ENCODE assay signal across 9 mouse cellular contexts in genomic region chr7:24599211-24600067, GRCm38 (mm10). TPM values are rescaled to one million over a fixed set of nuclear protein-coding genes. Genes with fewer than 3 reads are reported as not detected.
DNase-seq lines count a peak whose midpoint lies in the region; ATAC-seq and TF ChIP-seq lines count a peak whose summit lies in the region.
"Had no signal": no experiment of that assay in that cellular context is flagged by ENCODE, and none has a peak within 500 bp of the region (broad histone marks: within the 10 kb centered on the region; RNA-seq: fewer than 3 reads in every experiment).

No protein-coding gene starts in this region.

- ATAC-seq in midbrain, embryonic 15.5 days (replicated peaks): 0 out of 2 replicates have a peak, but pooled peaks have one; percentile 19
- no peak for ATAC-seq in midbrain, embryonic 16.5 days

- no peak overlapping the region for H3K4me2 ChIP-seq in midbrain, embryonic 15.5 days
- H3K4me2 ChIP-seq in midbrain, embryonic 16.5 days (ENCODE audit: low read length): no peak overlapping the region
- H3K4me2 ChIP-seq: hindbrain, embryonic 15.5 days had no signal

- H3K27ac ChIP-seq in midbrain, embryonic 15.5 days: no peak overlapping the region
- H3K27ac ChIP-seq in midbrain, embryonic 16.5 days (ENCODE audit: low read length): no peak overlapping the region
- no peak overlapping the region for H3K27ac ChIP-seq in bone marrow, adult 2 months (ENCODE audit: control insufficient read depth, insufficient read depth, low read depth, low read length, poor library complexity)
- H3K27ac ChIP-seq: hindbrain, embryonic 15.5 days had no signal

- no peak overlapping the region for H3K4me3 ChIP-seq in midbrain, embryonic 15.5 days
- H3K4me3 ChIP-seq in midbrain, embryonic 16.5 days (ENCODE audit: low read depth, low read length): no peak overlapping the region
- no peak overlapping the region for H3K4me3 ChIP-seq in bone marrow, adult 2 months (replicated peaks; ENCODE audit: control insufficient read depth, low read depth, low read length)
- H3K4me3 ChIP-seq: hindbrain, embryonic 15.5 days had no signal

- 0 out of 2 replicates have a peak, but pooled peaks cover 6% of the 10 kb centered on the region for H3K27me3 ChIP-seq in midbrain, embryonic 15.5 days (replicated peaks)
- H3K27me3 ChIP-seq in midbrain, embryonic 16.5 days (ENCODE audit: control insufficient read depth, insufficient read depth, low read depth, low read length): peaks cover 5% of the 10 kb centered on the region; the same call in 1 of the 2 replicates
- no peaks in the 10 kb centered on the region for H3K27me3 ChIP-seq in splenic B cell, adult 2 months (ENCODE audit: control insufficient read depth, insufficient read depth, low read length, poor library complexity, severe bottlenecking)
- H3K27me3 ChIP-seq: hindbrain, embryonic 15.5 days had no signal

- no peaks in the 10 kb centered on the region for H3K36me3 ChIP-seq in midbrain, embryonic 15.5 days (replicated peaks)
- H3K36me3 ChIP-seq in midbrain, embryonic 16.5 days (ENCODE audit: control insufficient read depth, insufficient read depth, low read length): no peaks in the 10 kb centered on the region
- H3K36me3 ChIP-seq in splenic B cell, adult 2 months (ENCODE audit: control insufficient read depth, insufficient read depth, low read length, poor library complexity, severe bottlenecking): no peaks in the 10 kb centered on the region; the same call in 1 of the 2 replicates
- H3K36me3 ChIP-seq: hindbrain, embryonic 15.5 days had no signal

- no peak overlapping the region for H3K9ac ChIP-seq in midbrain, embryonic 15.5 days
- H3K9ac ChIP-seq in midbrain, embryonic 16.5 days (ENCODE audit: low read depth, low read length): no peak overlapping the region
- H3K9ac ChIP-seq: hindbrain, embryonic 15.5 days had no signal

- DNase-seq in gastrocnemius, adult 18-20 months (ENCODE audit: low spot score): peak; percentile 16
- no peak for DNase-seq in gastrocnemius, postnatal 36 days
- peak; percentile 45 for DNase-seq in splenic B cell, adult 2 months (ENCODE audit: low read depth, low spot score)
- DNase-seq in spleen, adult 12 weeks (ENCODE audit: low spot score): no peak
- no peak for DNase-seq in urinary bladder, postnatal 25 days (ENCODE audit: low spot score)

- H3K9me3 ChIP-seq in midbrain, embryonic 15.5 days: no peaks in the 10 kb centered on the region
- no peaks in the 10 kb centered on the region for H3K9me3 ChIP-seq in midbrain, embryonic 16.5 days (replicated peaks; ENCODE audit: control insufficient read depth, low read length, poor library complexity, severe bottlenecking)
- H3K9me3 ChIP-seq: hindbrain, embryonic 15.5 days had no signal

- TF ChIP-seq POLR2A in bone marrow, adult 2 months (IDR thresholded peaks at IDR 0.05; ENCODE audit: borderline replicate concordance, control insufficient read depth, low read depth, low read length): no peak

- intact Hi-C loops in gastrocnemius, postnatal 36 days (cut with DNase I): loop anchor here (2.0 kb wide), 2 partner anchors 43 to 53 kb away; no protein-coding TSS in a partner anchor

- H3K4me1 ChIP-seq in midbrain, embryonic 15.5 days: peaks cover 5% of the 10 kb centered on the region; the same call in 1 of the 2 replicates
- peaks cover 5% of the 10 kb centered on the region for H3K4me1 ChIP-seq in midbrain, embryonic 16.5 days (ENCODE audit: control insufficient read depth, insufficient read depth, low read length)
- peaks cover 1% of the 10 kb centered on the region for H3K4me1 ChIP-seq in bone marrow, adult 2 months (ENCODE audit: control insufficient read depth, insufficient read depth, low read length)

- TF ChIP-seq CTCF in bone marrow, adult 2 months (IDR thresholded peaks at IDR 0.05; ENCODE audit: control insufficient read depth, insufficient read depth, low read length): peak; percentile 39; the same call in 1 of the 2 replicates

- 80% methylated on average over 15 of the region's 15 CpGs for WGBS in midbrain, embryonic 15.5 days
- WGBS in midbrain, embryonic 16.5 days: 80% methylated on average over 15 of the region's 15 CpGs
- 89% methylated on average over 15 of the region's 15 CpGs for whole genome bisulfite sequencing in bone marrow, adult 2 months

RNA-seq across cellular contexts. Expression of gene Phldb3, which starts 11.1 kb away (rescaled TPM):
- total RNA-seq in gastrocnemius, adult 18-20 months (2021): under 1 TPM; 0.34 to 0.64 TPM
- total RNA-seq in gastrocnemius, postnatal 36 days (2021): under 1 TPM; 0.30 to 0.66 TPM
- polyA plus RNA-seq in midbrain, embryonic 15.5 days (2015; fragmentation: Nextera tagmentation; extraction: Ambion mirVana): not detected in 2 replicates
- polyA plus RNA-seq in midbrain, embryonic 16.5 days (2015; fragmentation: Nextera tagmentation; extraction: Ambion mirVana): not detected in 2 replicates
- polyA plus RNA-seq in bone marrow, adult 2 months (2011; ENCODE audit: insufficient read depth, insufficient read length, low replicate concordance, missing spikeins): 7.2 and 8.2 TPM in 2 replicates
- polyA plus RNA-seq: hindbrain, embryonic 15.5 days had no signal

RNA-seq across cellular contexts. Expression of gene Zfp575, which starts 12.0 kb away (rescaled TPM):
- total RNA-seq in gastrocnemius, adult 18-20 months (2021): under 1 TPM in 1 of 2 experiments, not detected in 1; 0.09 TPM
- under 1 TPM in 1 of 2 experiments, not detected in 1; 0.18 TPM for total RNA-seq in gastrocnemius, postnatal 36 days (2021)
- 16.3 and 18.1 TPM in 2 replicates for polyA plus RNA-seq in midbrain, embryonic 15.5 days (2015; fragmentation: Nextera tagmentation; extraction: Ambion mirVana)
- 18.2 and 20.9 TPM in 2 replicates for polyA plus RNA-seq in midbrain, embryonic 16.5 days (2015; fragmentation: Nextera tagmentation; extraction: Ambion mirVana)
- polyA plus RNA-seq in bone marrow, adult 2 months (2011; ENCODE audit: insufficient read depth, insufficient read length, low replicate concordance, missing spikeins): not detected in 2 replicates

RNA-seq across cellular contexts. Expression of gene Ethe1, which starts 12.1 kb away (rescaled TPM):
- 10 to 100 TPM; 25.5 to 29.0 TPM for total RNA-seq in gastrocnemius, adult 18-20 months (2021)
- total RNA-seq in gastrocnemius, postnatal 36 days (2021): 10 to 100 TPM; 23.0 to 24.2 TPM
- polyA plus RNA-seq in midbrain, embryonic 15.5 days (2015; fragmentation: Nextera tagmentation; extraction: Ambion mirVana): 25.4 and 25.8 TPM in 2 replicates
- 26.5 and 30.7 TPM in 2 replicates for polyA plus RNA-seq in midbrain, embryonic 16.5 days (2015; fragmentation: Nextera tagmentation; extraction: Ambion mirVana)
- polyA plus RNA-seq in bone marrow, adult 2 months (2011; ENCODE audit: insufficient read depth, insufficient read length, low replicate concordance, missing spikeins): 15.8 and 25.9 TPM in 2 replicates

RNA-seq across cellular contexts. Expression of gene Lypd3, which starts 36.9 kb away (rescaled TPM):
- not detected for total RNA-seq in gastrocnemius, adult 18-20 months (2021)
- total RNA-seq in gastrocnemius, postnatal 36 days (2021): not detected
- polyA plus RNA-seq in midbrain, embryonic 15.5 days (2015; fragmentation: Nextera tagmentation; extraction: Ambion mirVana): 0.31 and 0.49 TPM in 2 replicates
- 0.36 and 0.45 TPM in 2 replicates for polyA plus RNA-seq in midbrain, embryonic 16.5 days (2015; fragmentation: Nextera tagmentation; extraction: Ambion mirVana)
- not detected in 2 replicates for polyA plus RNA-seq in bone marrow, adult 2 months (2011; ENCODE audit: insufficient read depth, insufficient read length, low replicate concordance, missing spikeins)

RNA-seq across cellular contexts. Expression of gene Xrcc1, which starts 53.4 kb away (rescaled TPM):
- 10 to 100 TPM; 16.5 to 20.1 TPM for total RNA-seq in gastrocnemius, adult 18-20 months (2021)
- 10 to 100 TPM; 17.1 to 21.4 TPM for total RNA-seq in gastrocnemius, postnatal 36 days (2021)
- polyA plus RNA-seq in midbrain, embryonic 15.5 days (2015; fragmentation: Nextera tagmentation; extraction: Ambion mirVana): 67.1 and 76.5 TPM in 2 replicates
- polyA plus RNA-seq in midbrain, embryonic 16.5 days (2015; fragmentation: Nextera tagmentation; extraction: Ambion mirVana): 66.1 and 66.9 TPM in 2 replicates
- polyA plus RNA-seq in bone marrow, adult 2 months (2011; ENCODE audit: insufficient read depth, insufficient read length, low replicate concordance, missing spikeins): 67.2 and 129 TPM in 2 replicates

Comparison
In these comparisons a context has a peak if more than half of its experiments do, and no peak if none do; other contexts are left out.
1. DNase-seq: peak in gastrocnemius, adult 18-20 months (single experiment) and splenic B cell, adult 2 months (single experiment); none in gastrocnemius, postnatal 36 days (0 of 2), spleen, adult 12 weeks (single experiment) and urinary bladder, postnatal 25 days (single experiment).
2. RNA of gene Zfp575, which starts 12.0 kb away (polyA plus RNA-seq): 18.2 to 20.9 TPM in midbrain, embryonic 16.5 days and 16.3 to 18.1 TPM in midbrain, embryonic 15.5 days; not detected in bone marrow, adult 2 months; every median in the first group is over 10 times any median in the second.